Mouse (Mus musculus) left cerebral cortex, postnatal 10 days (tissue): ENCODE results near the gene Lrrc4b. TPM values are rescaled to one million over a fixed set of nuclear protein-coding genes. Genes with fewer than 3 reads are reported as not detected.
A peak's percentile ranks its signal among the peaks of the same experiment; 100 is the strongest.

Experiments used
- DNase-seq, 2 experiments: peaks; one replicate each; pipeline ENCODE4 v3.0.0; 2021 to 2022; ENCODE audit warnings: low spot score in 2 of 2, mixed read lengths in 1 of 2; ENCODE audit errors: extremely low spot score in 1 of 2
- intact Hi-C: fragments of 180-260 bp; cut with DNase I; formaldehyde crosslinking; loops from one replicate; pipeline ENCODE4 v1.15.1; 2025
- total RNA-seq, 2 experiments: library from RNA; stranded (reverse); gene quantifications; 2 replicates each; pipeline ENCODE4 v1.2.3; 2021

Lrrc4b gene
- total RNA-seq, 2 experiments from 2014 or later, result 311 to 323 TPM

DNA sequence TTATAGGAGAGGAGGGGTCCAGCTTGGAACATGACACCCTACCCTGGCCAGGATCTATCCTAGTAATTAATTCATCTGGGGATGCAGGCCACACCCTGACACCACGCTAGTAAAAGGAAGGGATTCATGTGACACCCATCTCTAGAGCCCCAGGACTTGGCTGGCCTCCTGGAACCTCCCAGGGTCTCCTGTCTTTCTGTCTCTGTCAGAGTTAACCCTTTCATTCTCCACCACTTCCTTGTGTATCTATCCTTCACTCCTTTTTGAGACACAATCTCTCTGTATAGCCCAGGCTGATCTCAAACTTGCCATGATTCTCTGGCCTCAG is 43.7 kb downstream of the Lrrc4b start:
- intact Hi-C loops, result no loop called here
- no peak for DNase-seq

DNA sequence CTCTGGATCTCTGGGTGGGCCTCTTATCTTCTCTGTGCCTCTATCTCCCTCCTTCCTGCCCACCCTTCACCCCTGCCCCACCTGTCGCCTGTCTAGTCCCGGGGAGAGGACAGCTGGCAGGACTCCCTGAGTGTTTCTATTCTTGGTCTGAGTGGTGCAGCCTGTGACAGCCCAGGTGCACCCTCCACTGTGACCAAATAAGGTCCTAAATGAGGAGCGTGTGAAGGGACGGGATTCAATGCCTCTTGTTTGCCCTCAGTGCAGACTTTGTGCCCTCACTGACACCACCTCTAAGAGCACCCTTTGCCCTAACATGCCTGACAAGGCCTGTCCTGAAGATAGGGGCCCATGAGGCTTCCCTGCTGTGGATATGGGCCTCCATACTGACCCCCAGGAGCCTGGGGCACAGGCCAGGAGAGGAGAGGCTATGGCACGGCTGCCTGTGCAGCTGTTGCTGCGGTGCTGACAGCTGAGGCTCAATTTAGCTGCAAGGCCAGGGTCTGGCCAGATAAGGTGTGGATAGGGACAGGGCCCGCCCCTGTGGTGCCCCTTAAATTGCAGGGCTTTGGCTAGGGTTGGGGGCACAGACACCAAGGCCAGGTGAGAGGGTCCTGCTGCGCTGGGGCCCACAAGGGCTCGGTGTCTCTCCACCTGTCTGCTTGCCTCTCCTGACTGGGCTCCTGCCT is 44.3 kb downstream of the Lrrc4b start:
- DNase-seq, result no peak
- intact Hi-C loops, result no loop called here

DNA sequence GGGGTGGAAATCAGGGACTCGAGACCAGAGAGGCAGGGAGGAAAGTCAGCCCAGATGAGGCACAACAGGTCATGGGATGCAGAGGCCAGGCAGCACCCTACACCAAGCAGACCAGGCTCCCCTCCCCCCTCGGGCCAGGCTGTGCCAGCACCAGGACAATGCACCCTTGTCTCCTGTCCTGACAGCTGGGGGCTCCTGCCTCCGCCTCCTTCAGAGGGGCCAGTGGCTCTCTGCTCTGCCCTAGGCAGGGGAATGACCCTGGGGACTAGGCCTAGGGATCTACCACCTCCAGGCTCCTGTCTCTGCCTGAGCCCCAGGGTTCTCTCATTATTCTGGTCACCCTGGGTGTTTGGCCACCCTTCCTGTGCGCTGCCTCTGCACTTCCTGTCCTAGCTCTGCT is 45.6 kb downstream of the Lrrc4b start:
- peak in 1 of 2 experiments; percentile 85 for DNase-seq
- intact Hi-C loops, result no loop called here

DNA sequence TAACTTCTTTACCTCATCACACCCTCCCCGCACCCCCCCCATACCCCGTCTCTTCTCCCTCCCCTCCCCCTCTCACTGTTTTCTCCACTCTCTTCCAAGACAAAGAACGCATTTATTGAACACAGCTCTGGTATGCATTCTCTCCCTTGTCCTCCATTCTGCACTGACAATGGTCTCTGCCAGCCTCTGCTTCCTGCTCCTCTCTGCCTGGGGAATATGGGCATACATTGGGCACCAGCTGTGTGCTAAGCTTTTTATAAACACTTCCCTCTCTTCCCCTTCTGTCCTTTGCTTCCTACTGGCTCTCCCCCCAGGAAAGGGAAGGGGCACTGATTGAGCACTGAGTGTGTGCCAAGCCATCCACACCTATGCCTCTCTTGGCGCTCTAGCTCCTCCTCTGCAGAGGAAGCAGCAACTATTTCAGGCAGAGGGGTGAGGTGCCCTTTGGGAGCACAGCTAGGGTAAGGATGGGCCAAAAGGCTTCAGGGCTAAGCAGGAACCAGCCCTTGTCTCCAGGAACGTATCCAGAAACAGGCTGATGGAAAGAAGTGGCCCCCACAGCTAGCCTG is 46.3 kb downstream of the Lrrc4b start:
- no peak for DNase-seq
- intact Hi-C loops, result loop anchor here (5.0 kb wide), 1 partner anchor 98 kb away; no protein-coding TSS in a partner anchor

DNA sequence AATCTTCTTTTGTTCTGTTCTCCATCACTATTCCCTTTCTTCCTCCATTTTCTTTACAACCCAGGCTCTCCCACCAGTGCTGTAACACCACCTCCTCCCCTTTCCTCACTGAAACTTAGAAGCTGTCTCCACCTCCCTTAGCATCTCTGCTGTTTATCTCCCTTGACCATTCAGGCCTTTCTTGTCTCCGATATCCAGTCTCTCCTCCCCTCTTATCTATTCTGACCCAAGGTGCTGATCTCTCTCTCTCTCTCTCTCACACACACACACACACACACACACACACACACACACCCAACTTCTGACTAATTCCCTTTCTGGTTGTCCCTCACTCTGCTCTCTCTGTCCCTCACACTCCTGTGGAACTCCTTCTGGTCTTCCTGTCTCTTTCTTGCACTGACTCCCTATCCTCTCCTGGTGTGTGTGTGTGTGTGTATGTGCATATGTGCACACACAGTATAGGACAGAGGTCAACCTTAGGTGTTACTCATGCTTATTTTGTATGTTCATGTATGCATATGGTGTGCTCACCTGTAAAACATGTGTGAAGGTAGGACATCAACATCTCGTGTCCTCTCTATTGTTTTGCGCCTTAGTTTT is 54.1 kb downstream of the Lrrc4b start:
- intact Hi-C loops, result loop anchor here (5.0 kb wide), 1 partner anchor 221 kb away; the partner anchor contains the start of gene Gm15517

DNA sequence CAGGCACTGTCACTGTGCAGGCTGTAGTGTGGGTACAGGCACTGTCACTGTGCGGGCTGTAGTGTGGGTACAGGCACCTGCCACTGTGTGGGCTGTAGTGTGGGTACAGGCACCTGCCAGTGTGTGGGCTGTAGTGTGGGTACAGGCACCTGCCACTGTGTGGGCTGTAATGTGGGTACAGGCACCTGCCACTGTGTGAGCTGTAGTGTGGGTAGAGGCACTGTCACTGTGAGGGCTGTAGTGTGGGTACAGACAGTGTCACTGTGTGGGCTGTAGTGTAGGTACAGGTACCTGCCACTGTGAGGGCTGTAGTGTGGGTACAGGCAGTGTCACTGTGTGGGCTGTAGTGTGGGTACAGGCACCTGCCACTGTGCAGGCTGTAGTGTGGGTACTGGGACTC is 55.3 kb downstream of the Lrrc4b start:
- DNase-seq, result no peak
- intact Hi-C loops, result loop anchor here (5.0 kb wide), 1 partner anchor 222 kb away; the partner anchor contains the start of gene Gm15517

More for the DNA sequence above, 54.1 kb downstream of the Lrrc4b start:
- DNase-seq, result no peak

DNA sequence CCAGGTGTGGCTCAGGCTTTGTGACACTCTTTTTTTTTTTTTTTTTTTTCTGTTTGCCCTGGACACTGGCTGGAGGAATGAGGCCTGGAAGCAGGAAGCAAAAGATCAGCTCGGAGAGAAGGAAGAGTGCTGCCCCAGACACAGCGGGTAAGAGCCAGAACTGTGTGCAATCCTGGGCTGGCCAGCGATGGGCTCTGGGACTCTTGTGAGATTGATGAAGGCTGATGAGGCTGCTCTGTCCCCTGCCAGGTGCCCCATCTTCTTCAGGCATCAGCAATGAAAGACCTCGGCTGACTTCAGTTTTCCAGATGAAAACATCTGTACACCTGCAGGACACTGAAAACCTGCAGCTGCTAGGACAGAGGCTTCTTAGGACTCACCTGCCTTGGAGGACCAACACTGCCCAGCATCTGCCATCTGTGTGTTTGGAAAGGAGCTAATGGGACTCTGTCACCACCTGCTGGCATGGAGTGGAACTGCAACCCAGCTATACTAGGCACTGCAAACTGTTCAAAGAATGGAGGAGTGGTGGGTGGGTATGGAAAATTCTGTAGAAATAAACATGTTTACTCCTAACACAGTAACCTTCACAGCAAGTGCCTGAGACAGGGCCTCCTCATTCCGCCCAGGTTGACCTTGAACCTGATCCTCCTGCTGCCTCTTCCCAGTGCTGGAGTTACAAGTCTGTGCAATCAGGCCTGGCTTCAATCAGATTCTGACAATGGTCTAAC is 56.2 kb downstream of the Lrrc4b start:
- intact Hi-C loops, result loop anchor here (5.0 kb wide), 2 partner anchors 118 to 223 kb away; partner anchors contain the start of gene Gm15517
- DNase-seq, result peak; percentile 73

DNA sequence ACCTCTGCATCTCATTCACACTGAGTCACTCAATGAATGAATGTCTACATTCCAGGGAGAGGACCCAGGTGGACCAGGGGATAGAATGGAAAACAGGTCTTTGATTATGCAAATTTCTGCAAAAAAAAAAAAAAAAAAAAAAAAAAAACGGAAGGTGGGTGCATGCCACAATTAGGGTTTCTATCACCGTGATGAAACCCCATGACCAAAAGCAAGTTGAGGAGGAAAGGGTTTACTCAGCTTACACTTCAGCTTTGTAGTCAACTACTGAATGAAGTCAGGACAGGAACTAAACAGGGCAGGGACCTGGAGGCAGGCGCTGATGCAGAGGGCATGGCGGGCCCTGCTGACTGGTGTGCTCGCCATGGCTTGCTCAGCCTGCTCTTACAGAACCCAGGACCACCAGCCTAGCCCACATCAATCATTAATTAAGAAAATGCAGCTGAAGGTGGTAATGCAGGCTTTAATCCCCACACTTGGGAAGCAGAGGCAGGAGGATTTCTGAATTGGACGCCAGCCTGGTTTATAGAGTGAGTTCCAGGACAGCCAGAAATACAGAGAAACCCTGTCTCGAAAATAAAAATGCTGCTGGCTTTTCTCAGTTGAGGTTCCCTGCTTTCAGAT is 56.9 kb downstream of the Lrrc4b start:
- no peak for DNase-seq
- intact Hi-C loops, result loop anchor here (5.0 kb wide), 1 partner anchor 118 kb away; no protein-coding TSS in a partner anchor

DNA sequence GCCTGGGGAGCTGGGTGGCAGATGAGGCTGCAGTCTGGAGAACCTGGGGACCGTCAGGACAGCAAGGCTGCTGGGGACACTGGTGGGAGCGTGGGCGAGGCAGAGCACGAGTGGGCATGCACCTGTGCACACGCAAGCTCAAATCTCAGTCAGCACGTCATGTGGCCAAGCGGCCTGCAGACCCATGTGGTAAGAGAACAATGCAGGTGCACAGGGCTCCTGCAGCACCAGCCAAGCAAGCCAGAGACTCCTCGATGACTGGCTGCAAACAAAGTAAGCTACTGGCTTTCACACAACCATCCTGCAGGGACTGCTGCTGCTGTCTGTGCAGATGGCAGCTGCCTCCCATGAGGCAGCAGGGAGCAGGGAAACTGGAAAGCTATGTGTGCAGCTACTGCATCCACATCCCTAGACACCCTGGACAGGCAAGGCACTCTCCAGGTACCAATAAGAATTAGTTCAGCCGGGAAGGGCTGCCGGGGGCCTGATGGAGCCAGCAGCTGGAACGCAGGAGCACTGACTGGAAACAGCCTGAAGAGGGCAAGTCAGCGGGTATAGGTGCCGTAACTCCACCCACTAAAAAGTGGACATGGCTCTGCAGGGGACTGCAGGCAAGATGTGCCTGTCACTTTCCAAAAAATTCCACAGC is 58.2 kb downstream of the Lrrc4b start:
- peak in 1 of 2 experiments; percentile 24 for DNase-seq
- intact Hi-C loops, result loop anchor here (5.0 kb wide), 1 partner anchor 120 kb away; no protein-coding TSS in a partner anchor

DNA sequence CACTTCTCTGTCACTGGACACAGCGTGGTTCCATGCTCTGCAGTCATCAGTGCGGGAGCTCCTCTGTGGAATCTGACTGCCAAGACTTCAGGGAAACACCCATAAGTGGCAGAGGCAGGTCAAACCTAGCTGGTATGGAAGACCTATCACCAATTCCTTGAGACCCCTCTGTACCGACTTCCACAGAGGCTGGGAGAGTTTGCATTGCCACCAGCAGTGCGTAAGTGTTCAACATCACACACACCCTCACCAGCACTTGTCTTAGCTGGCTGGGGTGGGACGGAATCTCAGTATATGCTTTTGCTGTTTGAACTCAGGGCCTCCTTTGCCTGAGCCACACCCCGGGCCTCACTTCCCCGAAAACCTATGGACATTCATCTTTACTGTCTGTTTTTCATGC is 59.1 kb downstream of the Lrrc4b start:
- intact Hi-C loops, result loop anchor here (5.0 kb wide), 1 partner anchor 121 kb away; no protein-coding TSS in a partner anchor
- no peak for DNase-seq

DNA sequence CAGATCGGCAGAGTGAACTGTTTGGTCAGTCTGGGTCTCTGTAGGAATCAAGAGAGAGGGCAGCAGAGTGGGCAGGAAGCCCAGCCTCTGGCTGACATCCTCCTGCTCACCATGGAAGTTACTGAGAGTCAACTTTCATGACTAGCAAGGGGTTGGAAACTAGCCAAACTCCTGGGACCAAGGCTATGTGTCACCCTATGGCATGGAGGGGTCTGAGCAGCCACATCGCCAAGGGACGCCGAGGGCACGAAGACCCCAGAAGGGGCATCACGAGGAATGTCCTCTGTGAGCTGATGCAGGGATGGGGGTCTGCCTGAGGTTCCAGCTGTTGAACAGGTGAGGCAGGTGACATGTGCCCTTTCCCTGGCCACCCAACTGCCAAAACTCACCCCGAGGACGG is 59.7 kb downstream of the Lrrc4b start:
- peak in 1 of 2 experiments; percentile 45 for DNase-seq
- intact Hi-C loops, result loop anchor here (5.0 kb wide), 1 partner anchor 121 kb away; no protein-coding TSS in a partner anchor

DNA sequence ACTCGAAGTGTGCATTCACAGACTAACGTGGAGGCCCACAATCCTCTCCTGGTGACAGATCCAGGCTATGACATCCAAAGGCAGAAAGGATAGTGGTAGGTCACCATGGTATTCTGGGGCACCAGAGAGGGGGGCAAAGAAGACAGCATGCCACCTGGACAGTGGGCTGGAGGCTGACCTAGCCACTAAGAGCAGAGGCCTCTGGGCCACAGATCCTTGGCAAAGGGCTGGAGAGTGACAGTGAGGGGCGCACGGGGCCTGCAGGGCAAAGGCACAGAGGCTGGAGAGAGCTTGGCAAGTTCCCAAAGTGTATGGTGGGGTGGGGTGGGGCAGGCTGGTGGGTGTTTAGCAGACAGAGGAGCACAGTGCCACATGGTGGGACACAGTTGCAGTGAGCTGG is 61.5 kb downstream of the Lrrc4b start:
- DNase-seq, result peak in 1 of 2 experiments; percentile 31
- intact Hi-C loops, result no loop called here

DNA sequence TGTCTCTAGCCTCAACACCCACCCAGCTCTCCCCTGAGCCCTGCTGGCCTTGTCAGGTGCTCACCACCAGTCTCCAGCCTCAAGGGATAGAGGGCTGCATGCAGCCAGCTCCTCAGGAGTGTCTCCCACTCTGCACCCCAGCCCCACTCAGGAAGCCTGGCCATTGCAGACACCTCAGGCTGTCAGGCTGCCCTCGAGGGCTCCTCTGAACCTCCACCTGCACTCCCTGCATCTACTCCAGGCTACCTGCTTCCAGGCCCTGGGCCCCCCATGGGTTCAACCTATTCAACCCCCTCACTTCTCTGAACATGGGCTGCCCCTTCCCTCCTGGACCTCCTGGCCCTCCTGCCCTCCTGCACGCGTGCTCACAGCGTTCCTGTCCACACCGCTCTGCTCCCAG is 62.6 kb downstream of the Lrrc4b start:
- intact Hi-C loops, result no loop called here
- peak in 1 of 2 experiments; percentile 22 for DNase-seq

DNA sequence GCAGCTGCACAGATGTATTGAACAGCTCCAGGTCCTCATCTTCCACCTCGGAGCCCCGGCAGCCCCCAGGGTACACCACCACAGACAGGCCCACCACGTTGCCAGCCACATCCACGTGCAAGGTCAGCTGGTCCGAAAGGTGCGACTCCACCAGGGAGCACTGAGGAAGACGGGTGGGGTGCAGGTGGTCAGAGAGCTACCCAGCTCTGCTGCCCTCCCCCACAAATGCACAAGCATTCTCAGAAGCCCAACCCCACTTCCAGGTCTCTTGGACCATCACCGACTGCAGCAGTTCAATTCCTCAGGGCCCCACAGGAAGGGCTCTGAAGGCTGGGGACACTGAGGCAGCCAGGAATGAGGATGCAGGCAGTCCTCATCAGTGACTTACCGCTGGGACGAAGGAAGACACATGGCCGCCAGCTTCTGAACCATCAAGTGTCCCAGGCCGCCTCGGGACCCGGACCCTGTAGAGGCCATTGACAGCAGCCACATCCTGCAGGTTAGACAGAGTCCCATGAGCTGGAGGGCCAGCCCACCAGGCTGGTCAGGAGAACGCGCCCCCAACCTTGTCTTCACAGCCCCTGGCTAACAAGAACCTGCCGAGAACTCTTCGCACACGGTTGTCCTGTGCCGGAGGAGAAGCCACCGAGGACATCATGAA is 63.5 kb downstream of the Lrrc4b start:
- intact Hi-C loops, result no loop called here
- peak in 1 of 2 experiments; percentile 26 for DNase-seq

DNA sequence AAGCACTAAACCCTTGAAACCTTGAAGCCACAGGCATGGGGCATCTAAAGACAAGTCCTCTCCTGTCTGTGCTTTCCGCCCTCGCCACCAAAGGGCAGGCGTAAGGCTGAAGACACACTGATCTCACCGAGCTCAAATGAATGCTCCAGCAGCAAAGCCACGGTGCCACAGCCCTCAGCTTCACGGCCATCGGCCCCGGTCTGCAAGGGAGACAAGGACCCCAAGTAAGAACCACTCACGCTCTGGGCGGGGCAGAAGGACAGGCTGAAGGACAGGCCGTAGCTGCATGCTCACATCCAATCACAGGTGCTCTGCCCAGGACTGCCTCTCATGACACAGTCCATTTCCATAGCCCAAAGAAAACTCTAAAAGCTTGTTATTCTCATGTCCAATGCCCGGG is 65.9 kb downstream of the Lrrc4b start:
- intact Hi-C loops, result loop anchor here (5.0 kb wide), 1 partner anchor 58 kb away; the partner anchor contains the start of gene Nr1h2
- no peak for DNase-seq

DNA sequence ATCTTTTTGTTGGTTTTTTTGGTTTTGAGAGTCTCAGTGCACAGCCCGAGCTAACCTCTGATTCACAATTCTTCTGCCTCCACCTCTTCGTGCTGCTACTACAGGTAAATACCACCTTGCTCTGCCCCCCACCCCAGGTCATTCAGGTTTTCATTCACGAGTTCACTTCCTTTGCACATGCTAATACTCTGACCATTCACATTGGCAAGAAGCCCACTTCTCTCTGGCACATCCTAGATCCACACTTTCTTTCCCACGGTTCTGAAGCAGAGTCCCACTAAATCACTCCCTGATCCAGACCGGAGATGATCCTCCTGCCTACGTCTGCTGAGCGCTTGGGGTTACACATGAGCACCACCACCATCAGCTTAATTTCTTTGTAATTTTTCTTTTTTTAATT is 66.3 kb downstream of the Lrrc4b start:
- intact Hi-C loops, result loop anchor here (5.0 kb wide), 1 partner anchor 57 kb away; the partner anchor contains the start of gene Nr1h2
- no peak for DNase-seq

DNA sequence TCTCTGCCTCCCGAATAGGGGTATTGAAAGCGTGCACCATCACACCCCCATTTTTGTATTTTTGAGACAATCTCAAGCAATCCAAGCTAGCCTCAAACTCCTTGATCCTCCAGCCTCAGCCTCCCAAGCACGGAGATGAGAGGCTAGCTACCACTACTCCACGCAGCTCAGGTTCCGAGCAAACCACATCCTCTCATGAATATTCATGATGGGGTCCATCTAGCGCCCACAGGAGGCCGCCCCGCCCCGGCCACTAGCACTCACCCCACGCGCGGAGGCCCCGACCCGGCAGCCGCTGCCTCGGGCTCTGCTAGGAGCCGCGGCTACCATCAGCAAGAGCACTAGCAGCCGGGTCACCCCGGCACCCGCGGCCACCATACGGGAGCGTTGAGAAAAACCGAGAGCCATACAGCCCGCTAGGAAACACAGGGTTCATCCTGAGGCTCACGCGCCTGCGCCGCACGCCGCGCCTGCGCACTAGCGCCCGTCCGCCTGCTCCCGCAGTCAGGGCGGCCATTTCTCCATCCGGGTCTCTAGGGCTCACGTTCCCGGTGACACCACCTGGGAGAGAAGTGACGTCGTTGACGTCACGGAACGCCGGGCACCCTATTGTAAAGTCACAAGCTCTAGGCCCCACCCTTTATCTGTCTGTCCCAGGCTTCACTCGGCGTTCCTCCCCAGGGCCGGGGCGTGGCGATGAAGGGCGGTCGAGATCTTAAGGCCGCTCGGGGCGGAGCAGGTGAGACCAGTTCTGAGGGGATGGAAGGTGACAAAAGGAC is 67.4 kb downstream of the Lrrc4b start, which contains the start of the genes Emc10 and Fam71e1:
TSS of gene Emc10 (minus strand) at position 538 of the 779 bp plus-strand sequence.
TSS of gene Fam71e1 (plus strand) at position 590 of the 779 bp plus-strand sequence.
- peak; percentile 98 for DNase-seq
- intact Hi-C loops, result loop anchor here (5.0 kb wide), 1 partner anchor 56 kb away; the partner anchor contains the start of gene Nr1h2
